Comparison of ENCODE assay signal across 9 mouse cellular contexts in genomic region chr6:124755306-124755705, GRCm38 (mm10). TPM values are rescaled to one million over a fixed set of nuclear protein-coding genes. Genes with fewer than 3 reads are reported as not detected.
A peak's percentile ranks its signal among the peaks of the same experiment; 100 is the strongest.
DNase-seq lines count a peak whose midpoint lies in the region; ATAC-seq and TF ChIP-seq lines count a peak whose summit lies in the region.
"Had no signal": no experiment of that assay in that cellular context is flagged by ENCODE, and none has a peak within 500 bp of the region (broad histone marks: within the 10 kb centered on the region; RNA-seq: fewer than 3 reads in every experiment).

No protein-coding gene starts in this region.

- peaks cover 16% of the 10 kb centered on the region; the same call in 1 of the 2 replicates for H3K36me3 ChIP-seq in kidney, embryonic 15.5 days
- peaks cover 11% of the 10 kb centered on the region for H3K36me3 ChIP-seq in hindbrain, embryonic 14.5 days (replicated peaks; ENCODE audit: control insufficient read depth, insufficient read depth)
- H3K36me3 ChIP-seq in midbrain, embryonic 15.5 days (replicated peaks): no peaks in the 10 kb centered on the region

- ATAC-seq in kidney, embryonic 15.5 days (replicated peaks; ENCODE audit: low FRiP score): no peak
- no peak for ATAC-seq in hindbrain, embryonic 14.5 days (ENCODE audit: low FRiP score)
- ATAC-seq in midbrain, embryonic 15.5 days (replicated peaks): no peak
- no peak for ATAC-seq in granulocyte monocyte progenitor cell, adult 5-6 weeks (replicated peaks; ENCODE audit: poor library complexity, severe bottlenecking)

- peak overlapping the region; percentile 96 for H3K9ac ChIP-seq in kidney, embryonic 15.5 days
- peak overlapping the region; percentile 94 for H3K9ac ChIP-seq in hindbrain, embryonic 14.5 days
- H3K9ac ChIP-seq in midbrain, embryonic 15.5 days: peak overlapping the region; percentile 81

- no peaks in the 10 kb centered on the region for H3K9me3 ChIP-seq in kidney, embryonic 15.5 days (replicated peaks)
- H3K9me3 ChIP-seq in hindbrain, embryonic 14.5 days (ENCODE audit: control insufficient read depth, low read length): no peaks in the 10 kb centered on the region
- H3K9me3 ChIP-seq in midbrain, embryonic 15.5 days: no peaks in the 10 kb centered on the region

- H3K27ac ChIP-seq in kidney, embryonic 15.5 days: peak overlapping the region; percentile 97
- no peak overlapping the region for H3K27ac ChIP-seq in bone marrow macrophage, adult 2 months (ENCODE audit: insufficient read depth, low read depth, low read length)
- H3K27ac ChIP-seq in hindbrain, embryonic 14.5 days: peak overlapping the region; percentile 97
- H3K27ac ChIP-seq in midbrain, embryonic 15.5 days: peak overlapping the region; percentile 96

- DNase-seq in kidney, postnatal 10 days: no peak
- DNase-seq in hindbrain, embryonic 14.5 days (ENCODE audit: low spot score): no peak
- DNase-seq in adrenal gland, adult (ENCODE audit: inconsistent age in 2 of 2, low spot score in 1 of 2): no peak
- no peak for DNase-seq in layer of hippocampus, postnatal 25 days (ENCODE audit: extremely low spot score in 1 of 2, low spot score in 1 of 2)

- peak overlapping the region; percentile 85 for H3K4me3 ChIP-seq in kidney, embryonic 15.5 days (replicated peaks)
- H3K4me3 ChIP-seq in bone marrow macrophage, adult 2 months (ENCODE audit: insufficient read depth, low read length): peak overlapping the region; percentile 75
- peak overlapping the region; percentile 78 for H3K4me3 ChIP-seq in hindbrain, embryonic 14.5 days (replicated peaks; ENCODE audit: low read length)
- H3K4me3 ChIP-seq in midbrain, embryonic 15.5 days: peak overlapping the region; percentile 58

- no peak for TF ChIP-seq POLR2A in bone marrow macrophage, adult 2 months (IDR thresholded peaks at IDR 0.05; ENCODE audit: borderline replicate concordance, low read depth, low read length)

- H3K27me3 ChIP-seq in kidney, embryonic 15.5 days: no peaks in the 10 kb centered on the region; the same call in 1 of the 2 replicates
- no peaks in the 10 kb centered on the region for H3K27me3 ChIP-seq in hindbrain, embryonic 14.5 days (ENCODE audit: control insufficient read depth, insufficient read depth, low read length)
- no peaks in the 10 kb centered on the region for H3K27me3 ChIP-seq in midbrain, embryonic 15.5 days (replicated peaks)

- 3% methylated on average over 3 of the region's 3 CpGs for WGBS in kidney, embryonic 15.5 days
- 5% methylated on average over 3 of the region's 3 CpGs for WGBS in hindbrain, embryonic 14.5 days
- WGBS in midbrain, embryonic 15.5 days: 0% methylated on average over 3 of the region's 3 CpGs

- peak overlapping the region; percentile 75 for H3K4me2 ChIP-seq in kidney, embryonic 15.5 days
- H3K4me2 ChIP-seq in hindbrain, embryonic 14.5 days (replicated peaks): peak overlapping the region; percentile 78
- H3K4me2 ChIP-seq in midbrain, embryonic 15.5 days: peak overlapping the region; percentile 72

- TF ChIP-seq CTCF in bone marrow macrophage, adult 2 months (IDR thresholded peaks at IDR 0.05; ENCODE audit: low read depth, low read length): no peak

- H3K4me1 ChIP-seq in kidney, embryonic 15.5 days: peaks cover 59% of the 10 kb centered on the region
- peaks cover 27% of the 10 kb centered on the region for H3K4me1 ChIP-seq in bone marrow macrophage, adult 2 months (ENCODE audit: control insufficient read depth, insufficient read depth, low read length)
- peaks cover 44% of the 10 kb centered on the region for H3K4me1 ChIP-seq in hindbrain, embryonic 14.5 days (replicated peaks; ENCODE audit: control insufficient read depth, insufficient read depth, low read length)
- H3K4me1 ChIP-seq in midbrain, embryonic 15.5 days: peaks cover 50% of the 10 kb centered on the region

RNA-seq across cellular contexts. Expression of gene Gm45234, which starts 0.5 kb away (rescaled TPM):
- polyA plus RNA-seq in kidney, embryonic 15.5 days (2015; fragmentation: Nextera tagmentation; extraction: Ambion mirVana): not detected in 2 replicates
- not detected in 2 replicates for polyA plus RNA-seq in bone marrow macrophage, adult 2 months (2012; ENCODE audit: insufficient read depth, insufficient read length, missing spikeins)
- polyA plus RNA-seq in hindbrain, embryonic 14.5 days (2014; fragmentation: Nextera tagmentation; extraction: Ambion mirVana): not detected in 2 replicates
- polyA plus RNA-seq in midbrain, embryonic 15.5 days (2015; fragmentation: Nextera tagmentation; extraction: Ambion mirVana): not detected in 2 replicates
- total RNA-seq in granulocyte monocyte progenitor cell, adult 5-6 weeks (2014; fragmentation: Nextera tagmentation): not detected in 2 replicates
- not detected in 2 replicates for total RNA-seq in granulocyte monocyte progenitor cell, adult 5-6 weeks (2017)
- under 1 TPM in 1 of 2 experiments, not detected in 1; 0.71 TPM for total RNA-seq in layer of hippocampus, postnatal 25 days (2021)
- total RNA-seq: heart, adult 18-20 months had no signal

RNA-seq across cellular contexts. Expression of gene Atn1, which starts 1.0 kb away (rescaled TPM):
- 17.0 and 17.7 TPM in 2 replicates for polyA plus RNA-seq in kidney, embryonic 15.5 days (2015; fragmentation: Nextera tagmentation; extraction: Ambion mirVana)
- polyA plus RNA-seq in bone marrow macrophage, adult 2 months (2012; ENCODE audit: insufficient read depth, insufficient read length, missing spikeins): 30.1 and 34.0 TPM in 2 replicates
- 25.9 and 26.0 TPM in 2 replicates for polyA plus RNA-seq in hindbrain, embryonic 14.5 days (2014; fragmentation: Nextera tagmentation; extraction: Ambion mirVana)
- 32.7 and 34.3 TPM in 2 replicates for polyA plus RNA-seq in midbrain, embryonic 15.5 days (2015; fragmentation: Nextera tagmentation; extraction: Ambion mirVana)
- total RNA-seq in granulocyte monocyte progenitor cell, adult 5-6 weeks (2014; fragmentation: Nextera tagmentation): 25.1 and 37.2 TPM in 2 replicates
- 2.6 and 3.0 TPM in 2 replicates for total RNA-seq in granulocyte monocyte progenitor cell, adult 5-6 weeks (2017)
- total RNA-seq in layer of hippocampus, postnatal 25 days (2021): 100 to 1,000 TPM; 134 to 159 TPM

RNA-seq across cellular contexts. Expression of gene Grcc10, which starts 14.1 kb away (rescaled TPM):
- 516 and 519 TPM in 2 replicates for polyA plus RNA-seq in kidney, embryonic 15.5 days (2015; fragmentation: Nextera tagmentation; extraction: Ambion mirVana)
- polyA plus RNA-seq in bone marrow macrophage, adult 2 months (2012; ENCODE audit: insufficient read depth, insufficient read length, missing spikeins): 221 and 253 TPM in 2 replicates
- polyA plus RNA-seq in hindbrain, embryonic 14.5 days (2014; fragmentation: Nextera tagmentation; extraction: Ambion mirVana): 616 and 701 TPM in 2 replicates
- polyA plus RNA-seq in midbrain, embryonic 15.5 days (2015; fragmentation: Nextera tagmentation; extraction: Ambion mirVana): 668 and 674 TPM in 2 replicates
- total RNA-seq in granulocyte monocyte progenitor cell, adult 5-6 weeks (2014; fragmentation: Nextera tagmentation): 177 and 222 TPM in 2 replicates
- total RNA-seq in granulocyte monocyte progenitor cell, adult 5-6 weeks (2017): 109 and 136 TPM in 2 replicates
- total RNA-seq in layer of hippocampus, postnatal 25 days (2021): 100 to 1,000 TPM; 350 to 372 TPM

RNA-seq across cellular contexts. Expression of gene Eno2, which starts 14.2 kb away (rescaled TPM):
- polyA plus RNA-seq in kidney, embryonic 15.5 days (2015; fragmentation: Nextera tagmentation; extraction: Ambion mirVana): 10.5 and 12.4 TPM in 2 replicates
- 1.4 and 2.6 TPM in 2 replicates for polyA plus RNA-seq in bone marrow macrophage, adult 2 months (2012; ENCODE audit: insufficient read depth, insufficient read length, missing spikeins)
- polyA plus RNA-seq in hindbrain, embryonic 14.5 days (2014; fragmentation: Nextera tagmentation; extraction: Ambion mirVana): 142 and 174 TPM in 2 replicates
- 89.2 and 90.8 TPM in 2 replicates for polyA plus RNA-seq in midbrain, embryonic 15.5 days (2015; fragmentation: Nextera tagmentation; extraction: Ambion mirVana)
- 0.23 TPM in 1 of 2 replicates, not detected in the other for total RNA-seq in granulocyte monocyte progenitor cell, adult 5-6 weeks (2014; fragmentation: Nextera tagmentation)
- total RNA-seq in granulocyte monocyte progenitor cell, adult 5-6 weeks (2017): not detected in 2 replicates
- 1,000 to 10,000 TPM in 1 of 2 experiments, 100 to 1,000 TPM in 1; 947 to 1,030 TPM for total RNA-seq in layer of hippocampus, postnatal 25 days (2021)

RNA-seq across cellular contexts. Expression of gene Ptpn6, which starts 16.8 kb away (rescaled TPM):
- 12.5 and 13.3 TPM in 2 replicates for polyA plus RNA-seq in kidney, embryonic 15.5 days (2015; fragmentation: Nextera tagmentation; extraction: Ambion mirVana)
- polyA plus RNA-seq in bone marrow macrophage, adult 2 months (2012; ENCODE audit: insufficient read depth, insufficient read length, missing spikeins): 583 and 614 TPM in 2 replicates
- polyA plus RNA-seq in hindbrain, embryonic 14.5 days (2014; fragmentation: Nextera tagmentation; extraction: Ambion mirVana): 3.5 and 4.3 TPM in 2 replicates
- 3.9 and 5.6 TPM in 2 replicates for polyA plus RNA-seq in midbrain, embryonic 15.5 days (2015; fragmentation: Nextera tagmentation; extraction: Ambion mirVana)
- 169 and 206 TPM in 2 replicates for total RNA-seq in granulocyte monocyte progenitor cell, adult 5-6 weeks (2014; fragmentation: Nextera tagmentation)
- 327 and 371 TPM in 2 replicates for total RNA-seq in granulocyte monocyte progenitor cell, adult 5-6 weeks (2017)
- 1 to 10 TPM; 2.9 to 4.0 TPM for total RNA-seq in layer of hippocampus, postnatal 25 days (2021)
